Mouse (Mus musculus) macrophage (primary cell): Measurements from ENCODE around the gene R3hdm4. TPM values are rescaled to one million over a fixed set of nuclear protein-coding genes. Genes with fewer than 3 reads are reported as not detected.
"Not testable (repeated sequence)": the region's sequence is repeated elsewhere in the genome, so short reads cannot be mapped to it uniquely, and the experiment has no call there.

Experiments used
- H3K27ac ChIP-seq: fragments of 350-480 bp; formaldehyde crosslinking; 2 replicates; pipeline ENCODE4 v1.9.0; 2021
- H3K36me3 ChIP-seq: fragments of 350-480 bp; formaldehyde crosslinking; 2 replicates; pipeline ENCODE4 v1.9.0; 2021; ENCODE audit errors: inconsistent target
- H3K4me3 ChIP-seq: fragments of 350-480 bp; formaldehyde crosslinking; 2 replicates; pipeline ENCODE4 v1.9.0; 2021; ENCODE audit errors: inconsistent target
- H3K79me2 ChIP-seq: fragments of 350-480 bp; formaldehyde crosslinking; 2 replicates; pipeline ENCODE4 v1.9.0; 2021; ENCODE audit errors: inconsistent target
- WGBS: methylation state at CpG from one replicate; pipeline ENCODE4 v1.1.7; 2026; ENCODE audit warnings: inconsistent platforms; ENCODE audit not compliant: missing documents; 5-methylcytosine and 5-hydroxymethylcytosine counted together
- polyA plus RNA-seq: library from polyadenylated mRNA; stranded (reverse); fragments of 250-400 nt; gene quantifications from 3 replicates; pipeline ENCODE4 v1.2.4, GENCODE M21; 2018; ENCODE audit warnings: inconsistent platforms
- total RNA-seq, 78 experiments: library from RNA; depleted of rRNA; stranded (reverse); fragments of 250-400 nt; gene quantifications; 1 replicate in 9 of 78; 2 replicates in 24 of 78; 3 replicates in 43 of 78; 4 replicates in 2 of 78; pipeline ENCODE4 v1.2.4; 2018; ENCODE audit warnings: inconsistent platforms in 56 of 78

R3hdm4 gene
- total RNA-seq (2018; cell fraction: chromatin; rRNA removed): 10 to 100 TPM; 11.2 to 75.4 (median 41.5) TPM
- 10 to 100 TPM; 42.1 to 70.3 (median 54.8) TPM for total RNA-seq (2018; cell fraction: cytosol; rRNA removed)
- 100 to 1,000 TPM in 1 of 26 experiments, 10 to 100 TPM in 25; 26.0 to 102 (median 57.5) TPM for total RNA-seq (2018; cell fraction: nucleus; rRNA removed)
- polyA plus RNA-seq: 41.6 to 61.5 TPM (median 54.4 TPM) in 3 replicates

DNA sequence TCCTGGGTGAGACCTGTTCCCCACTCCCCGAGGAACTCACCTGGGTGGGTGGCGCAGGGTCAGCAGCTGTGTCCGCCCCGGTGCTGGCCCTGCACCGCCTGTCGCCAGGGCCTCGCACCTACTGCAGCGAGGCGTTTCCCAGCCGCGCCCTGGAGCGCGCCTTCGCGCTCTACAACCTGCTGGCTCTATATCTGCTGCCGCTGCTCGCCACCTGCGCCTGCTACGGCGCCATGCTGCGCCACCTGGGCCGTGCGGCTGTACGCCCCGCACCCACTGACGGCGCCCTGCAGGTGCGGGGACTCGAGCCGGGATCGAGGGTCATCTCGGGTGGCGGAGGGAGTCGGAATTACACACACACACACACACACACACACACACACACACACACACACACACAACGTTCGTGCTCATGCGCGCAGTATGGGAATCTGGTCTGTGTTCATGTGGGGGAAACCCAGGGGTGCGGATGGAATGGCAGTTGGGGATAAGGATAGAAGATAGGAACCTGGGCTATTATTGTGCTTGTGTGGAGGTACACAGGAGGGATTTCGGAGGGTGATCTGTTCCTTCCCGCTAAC, at the start of gene R3hdm4:
R3hdm4 (minus strand) TSS at position 251 of the 578 bp plus-strand sequence.
- no peak within 1 kb of the TSS for H3K4me3 ChIP-seq

DNA sequence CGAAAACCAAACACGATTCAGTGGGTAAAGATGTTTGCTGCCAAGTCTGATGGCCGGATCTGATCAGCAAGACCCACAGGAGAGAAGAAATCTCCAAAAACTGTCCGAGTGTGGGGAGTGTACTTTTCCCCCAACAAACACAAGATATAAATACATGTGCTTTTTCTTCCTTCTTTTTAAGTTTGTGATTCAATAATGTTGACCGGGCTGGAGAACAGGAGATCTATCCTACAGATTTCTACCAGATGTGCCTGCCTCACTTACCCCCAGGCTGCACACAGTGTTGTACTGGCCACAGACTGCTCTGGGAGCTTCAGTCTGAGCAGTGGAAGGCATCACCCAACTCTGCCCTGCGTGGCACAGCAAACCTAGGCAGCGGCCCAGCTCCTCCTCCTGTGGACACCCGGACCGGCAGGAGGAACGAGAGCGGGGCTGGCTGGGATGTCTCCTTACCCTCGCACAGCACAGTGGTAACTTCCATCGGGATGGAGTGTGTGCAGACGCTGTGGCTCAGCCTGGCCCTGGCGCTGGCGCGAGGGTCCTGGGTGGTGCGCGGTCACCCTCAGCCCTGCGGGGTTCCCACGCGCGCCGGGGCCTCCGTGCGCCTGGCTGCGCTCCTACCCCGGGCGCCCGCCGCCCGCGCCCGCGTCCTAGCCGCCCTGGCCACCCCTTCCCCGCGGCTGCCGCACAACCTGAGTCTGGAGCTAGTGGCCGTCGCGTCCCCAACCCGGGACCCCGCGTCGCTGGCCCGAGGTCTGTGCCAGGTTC, 49.6 kb upstream of the R3hdm4 start, which contains the start of gene Grin3b:
Grin3b (plus strand) TSS at position 301 of the 768 bp plus-strand sequence.
- Histone ChIP-seq H3K36me3 (peaks cover 29% of the 10 kb centered on the region), H3K4me3 (no peak within 1 kb of the TSS), H3K27ac (no peak within 1 kb of the TSS), H3K79me2 (no peaks in the 10 kb centered on the region)
- WGBS: 12% methylated on average over 45 of the region's 47 CpGs

More for the DNA sequence above, at the start of gene R3hdm4:
- Histone ChIP-seq H3K36me3 (no peaks in the 10 kb centered on the region), H3K27ac (no peak within 1 kb of the TSS), H3K79me2 (peaks cover 6% of the 10 kb centered on the region; the same call in 1 of the 2 replicates)
- 32% methylated on average over 29 of the region's 41 CpGs for WGBS

DNA sequence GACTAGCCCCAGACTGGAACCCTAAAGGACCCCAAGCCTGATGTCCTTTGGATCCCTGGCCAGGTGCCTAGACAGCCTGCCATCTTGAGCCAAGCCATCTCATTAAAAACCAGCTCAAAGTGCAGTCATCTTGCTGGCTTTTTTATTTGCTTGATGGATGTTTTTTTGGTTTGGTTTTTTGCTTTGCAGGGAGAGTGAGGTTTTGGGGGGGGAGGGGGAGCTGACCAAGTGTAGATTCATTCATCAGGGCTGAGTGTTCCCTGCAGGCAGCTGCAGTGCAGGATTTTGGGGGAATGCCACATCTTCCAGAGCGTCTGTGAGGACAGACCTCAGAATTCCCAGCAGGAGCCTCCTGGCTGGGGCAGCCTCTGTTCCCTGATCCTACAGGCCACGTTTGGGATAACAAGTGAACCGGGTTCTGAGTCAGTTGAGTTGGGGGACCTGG, 48.1 kb upstream of the R3hdm4 start:
- Histone ChIP-seq H3K79me2 (no peaks in the 10 kb centered on the region), H3K27ac (no peak overlapping the region), H3K36me3 (peaks cover 43% of the 10 kb centered on the region), H3K4me3 (no peak overlapping the region)
- WGBS: 76% methylated on average over 3 of the region's 3 CpGs

DNA sequence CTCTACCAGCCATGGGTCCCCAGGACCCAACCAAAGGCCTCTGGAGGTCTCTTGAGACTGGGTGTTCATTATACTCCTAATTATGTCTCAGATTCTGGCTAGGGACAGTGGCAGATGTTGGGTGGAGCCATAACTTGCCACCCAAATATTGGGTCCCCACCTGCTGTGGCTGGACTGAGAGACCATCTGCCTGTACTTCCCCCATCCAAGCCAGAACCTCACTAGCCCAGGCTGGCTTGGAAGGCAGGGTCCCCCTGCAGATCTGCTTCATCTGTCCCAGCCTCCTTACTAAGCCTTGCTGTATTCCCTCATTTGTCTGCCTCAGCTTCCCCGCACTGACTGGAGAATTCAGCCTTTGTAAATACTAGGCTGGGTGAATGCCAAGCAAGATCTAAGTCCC, 47.2 kb upstream of the R3hdm4 start:
- no peak overlapping the region for H3K27ac ChIP-seq
- WGBS: 92% methylated on average over 1 of the region's 1 CpGs

DNA sequence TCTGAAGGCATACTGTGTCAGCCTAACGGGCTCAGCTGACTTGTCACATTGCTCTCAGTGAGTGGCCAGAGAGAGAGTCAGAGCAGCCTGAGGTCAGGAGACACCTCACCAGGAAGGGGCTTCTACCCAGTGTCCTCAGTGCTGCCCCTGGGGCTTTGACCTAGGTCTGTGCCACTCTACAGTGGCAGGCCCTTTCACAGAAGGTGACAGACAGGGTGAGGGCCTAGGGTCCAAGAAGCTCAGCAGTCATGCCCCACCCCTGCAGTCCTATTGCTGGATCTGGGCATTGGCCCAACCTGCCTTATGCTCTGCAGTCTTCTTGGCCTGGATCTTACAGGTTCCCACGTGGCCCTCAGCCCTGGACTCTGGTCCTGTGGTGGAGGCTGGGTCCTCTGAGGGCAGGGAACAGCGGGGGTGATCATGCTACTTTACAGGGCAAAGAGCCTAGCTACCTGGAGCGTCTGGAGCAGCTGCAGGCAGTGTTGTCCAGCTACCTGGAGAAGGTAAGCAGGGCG, 45.9 kb upstream of the R3hdm4 start:
- Histone ChIP-seq H3K36me3 (peaks cover 55% of the 10 kb centered on the region), H3K27ac (no peak overlapping the region), H3K79me2 (peaks cover 14% of the 10 kb centered on the region), H3K4me3 (no peak overlapping the region)
- 97% methylated on average over 5 of the region's 5 CpGs for WGBS

More for the DNA sequence above, 47.2 kb upstream of the R3hdm4 start:
- peaks cover 48% of the 10 kb centered on the region for H3K36me3 ChIP-seq
- peaks cover 1% of the 10 kb centered on the region; the same call in 1 of the 2 replicates for H3K79me2 ChIP-seq
- H3K4me3 ChIP-seq: no peak overlapping the region

DNA sequence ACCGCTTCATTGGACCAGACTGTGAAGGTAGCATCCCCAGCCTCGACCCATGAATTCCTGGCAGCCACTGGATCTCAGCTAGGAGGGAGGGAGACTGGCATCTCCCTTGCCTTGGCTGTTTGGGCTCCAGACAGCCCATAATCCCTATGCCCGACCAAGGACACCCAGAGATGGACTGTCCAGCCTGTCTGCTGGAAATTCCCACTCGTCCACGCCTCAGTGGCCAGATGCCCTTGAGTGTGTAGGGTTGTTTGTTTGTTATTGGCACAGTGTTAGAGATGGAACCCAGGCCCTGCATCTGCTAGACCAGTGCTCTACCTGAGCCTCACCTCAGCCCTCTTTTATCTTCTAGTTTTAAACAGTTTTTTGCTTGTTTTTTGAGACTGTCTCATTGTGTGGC, 44.3 kb upstream of the R3hdm4 start:
- Histone ChIP-seq H3K36me3 (peaks cover 55% of the 10 kb centered on the region), H3K27ac (no peak overlapping the region), H3K4me3 (no peak overlapping the region), H3K79me2 (peaks cover 17% of the 10 kb centered on the region)
- WGBS: 95% methylated on average over 5 of the region's 5 CpGs

DNA sequence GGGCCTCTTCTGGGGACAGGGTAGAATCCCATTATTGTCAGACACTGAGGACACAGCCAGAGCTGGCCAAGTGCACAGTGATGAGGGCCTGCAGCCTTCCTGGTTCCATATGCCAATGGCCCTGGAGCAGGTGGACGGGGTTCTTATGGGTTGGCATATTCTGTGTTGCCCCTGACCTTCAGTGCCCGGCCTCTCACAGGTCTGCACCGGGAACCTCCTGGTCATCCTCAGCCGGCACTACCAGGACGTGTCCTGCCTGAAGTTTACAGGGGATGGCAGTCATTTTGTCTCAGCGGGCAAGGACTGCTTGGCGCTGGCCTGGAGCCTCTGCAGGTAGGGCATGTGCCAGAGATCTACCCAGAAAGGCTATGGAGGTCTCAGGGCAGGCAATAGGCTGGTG, 43.7 kb upstream of the R3hdm4 start:
- Histone ChIP-seq H3K79me2 (peaks cover 17% of the 10 kb centered on the region), H3K36me3 (peaks cover 55% of the 10 kb centered on the region), H3K4me3 (no peak overlapping the region), H3K27ac (no peak overlapping the region)
- 100% methylated on average over 4 of the region's 7 CpGs for WGBS

DNA sequence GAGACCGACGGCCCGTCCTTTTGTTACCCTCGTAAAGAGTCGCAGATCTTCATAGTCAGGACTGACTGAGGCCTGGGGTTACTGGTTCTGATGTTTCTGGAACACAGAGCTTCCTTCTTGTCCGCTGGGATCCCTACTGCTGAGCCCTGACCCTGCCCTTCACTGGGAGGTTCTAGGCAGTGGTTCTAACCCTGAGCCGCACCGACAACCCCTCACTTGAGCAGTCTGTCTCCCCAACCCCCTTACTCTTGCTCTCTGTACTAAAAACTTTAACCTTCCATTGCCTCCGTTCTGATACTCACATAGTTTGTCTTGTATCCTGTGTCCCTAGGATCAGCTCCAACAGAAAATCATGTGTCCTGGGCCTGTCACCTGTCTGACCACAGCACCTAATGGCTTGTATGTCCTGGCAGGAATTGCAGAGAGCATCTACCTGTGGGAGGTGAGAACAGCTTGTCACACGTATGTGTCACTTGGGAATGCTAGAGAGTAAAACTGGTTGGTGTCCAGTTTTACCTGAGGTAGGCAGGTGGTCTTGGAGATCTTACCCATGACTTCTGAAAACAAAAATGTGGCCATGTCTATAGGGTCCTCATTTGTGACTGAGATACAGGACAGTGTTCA, 39.8 kb upstream of the R3hdm4 start:
- Histone ChIP-seq H3K4me3 (peak overlapping the region; percentile 67), H3K27ac (peak overlapping the region; percentile 87), H3K36me3 (peaks cover 28% of the 10 kb centered on the region; the same call in 1 of the 2 replicates), H3K79me2 (peaks cover 17% of the 10 kb centered on the region)
- WGBS: 22% methylated on average over 10 of the region's 10 CpGs

DNA sequence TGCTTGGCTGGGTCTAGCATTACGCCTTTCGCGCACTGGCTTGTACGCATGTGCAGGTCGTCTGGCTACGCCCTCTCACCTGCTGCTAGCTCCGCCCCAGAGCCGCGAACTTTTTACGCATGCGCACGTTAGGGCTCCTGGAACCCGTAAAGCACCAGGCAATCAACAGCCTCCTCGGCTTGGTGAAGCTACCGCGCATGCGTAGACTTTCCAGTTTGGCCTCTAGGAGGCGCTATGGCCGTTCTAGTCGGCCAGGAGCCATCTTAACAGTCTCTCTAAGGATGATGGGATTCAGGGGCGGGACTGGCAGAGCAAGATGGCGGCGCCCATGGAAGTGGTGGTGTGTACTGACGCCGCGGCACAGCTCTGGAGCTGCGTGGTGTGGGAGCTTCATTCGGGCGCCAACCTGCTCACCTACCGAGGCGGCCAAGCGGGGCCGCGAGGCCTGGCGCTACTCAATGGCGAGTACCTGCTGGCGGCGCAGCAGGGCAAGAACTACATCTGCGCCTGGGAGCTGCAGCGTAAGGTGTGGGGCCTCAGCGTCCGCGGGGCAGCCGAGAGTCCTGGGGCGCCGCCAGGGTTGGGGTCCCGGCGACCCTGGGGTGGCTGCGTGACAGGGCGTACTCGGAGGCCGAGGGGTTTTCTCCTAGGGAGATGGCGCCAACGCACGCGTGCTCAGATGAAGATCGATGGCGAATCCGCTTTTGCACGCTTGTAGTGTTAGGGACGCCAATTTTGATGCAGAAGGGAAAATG, 39.0 kb upstream of the R3hdm4 start, which contains the start of gene Wdr18:
Wdr18 (plus strand) TSS at position 306 of the 755 bp plus-strand sequence.
- under 1% methylated on average over 61 of the region's 61 CpGs for WGBS
- Histone ChIP-seq H3K27ac (peak within 1 kb of the TSS; percentile 87), H3K79me2 (peaks cover 17% of the 10 kb centered on the region), H3K4me3 (peak within 1 kb of the TSS; percentile 67), H3K36me3 (peaks cover 20% of the 10 kb centered on the region; the same call in 1 of the 2 replicates)

DNA sequence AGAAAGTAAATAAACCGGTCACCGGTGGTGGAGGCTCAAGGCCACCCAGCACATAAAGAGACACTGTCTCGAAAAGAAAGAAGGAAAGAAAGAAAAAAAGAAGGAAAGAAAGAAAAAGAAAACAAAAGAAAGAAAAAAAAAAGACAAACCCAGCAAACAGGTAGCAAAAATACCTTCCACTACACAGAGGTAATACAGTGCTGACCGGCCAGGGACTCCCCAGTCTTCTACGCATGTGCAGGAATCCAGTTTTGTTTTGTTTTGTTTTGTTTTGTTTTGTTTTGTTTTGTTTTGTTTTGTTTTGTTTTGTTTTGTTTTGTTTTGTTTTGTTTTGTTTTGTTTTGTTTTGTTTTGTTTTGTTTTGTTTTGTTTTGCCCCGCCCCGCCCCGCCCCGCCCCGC, 38.4 kb upstream of the R3hdm4 start:
- H3K4me3 ChIP-seq, H3K27ac ChIP-seq: not testable (repeated sequence)
- Histone ChIP-seq H3K36me3 (peaks cover 14% of the 10 kb centered on the region; the same call in 1 of the 2 replicates), H3K79me2 (peaks cover 17% of the 10 kb centered on the region)
- WGBS: 53% methylated on average over 5 of the region's 10 CpGs

DNA sequence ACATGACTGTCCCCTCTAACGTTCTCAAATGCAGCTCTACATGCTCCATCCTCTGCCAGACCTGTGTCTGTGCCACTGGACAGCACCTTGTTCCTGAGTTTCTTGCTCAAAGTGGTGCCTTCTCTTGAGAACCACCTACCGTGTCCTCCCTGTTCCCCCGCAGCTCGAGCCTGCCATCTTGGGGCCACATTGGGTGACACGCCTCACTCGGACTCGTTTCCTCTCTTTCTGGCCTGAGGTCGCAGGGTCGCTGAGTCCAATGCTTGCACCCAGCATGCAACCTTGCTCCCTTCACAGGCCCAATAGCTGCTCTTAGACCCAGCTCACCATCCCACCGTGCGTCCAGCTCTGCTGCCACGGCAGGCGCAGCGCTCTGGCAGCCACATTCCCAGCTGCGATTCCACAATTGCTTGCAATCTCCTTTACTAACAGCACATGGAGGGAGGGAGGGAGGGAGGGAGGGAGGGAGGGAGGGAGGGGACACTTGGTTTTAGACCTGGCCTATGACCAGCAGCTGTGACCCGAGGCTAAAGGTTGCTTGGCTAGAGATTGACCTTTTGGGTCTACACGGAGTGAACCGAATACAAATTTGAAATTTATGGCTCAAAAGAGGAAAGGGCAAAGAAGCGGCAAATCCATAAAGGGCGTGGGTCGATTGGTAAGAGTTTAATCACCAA, 37.3 kb upstream of the R3hdm4 start:
- Histone ChIP-seq H3K79me2 (peaks cover 17% of the 10 kb centered on the region), H3K36me3 (peaks cover 7% of the 10 kb centered on the region; the same call in 1 of the 2 replicates), H3K27ac (no peak overlapping the region), H3K4me3 (no peak overlapping the region)
- WGBS: 26% methylated on average over 15 of the region's 21 CpGs

DNA sequence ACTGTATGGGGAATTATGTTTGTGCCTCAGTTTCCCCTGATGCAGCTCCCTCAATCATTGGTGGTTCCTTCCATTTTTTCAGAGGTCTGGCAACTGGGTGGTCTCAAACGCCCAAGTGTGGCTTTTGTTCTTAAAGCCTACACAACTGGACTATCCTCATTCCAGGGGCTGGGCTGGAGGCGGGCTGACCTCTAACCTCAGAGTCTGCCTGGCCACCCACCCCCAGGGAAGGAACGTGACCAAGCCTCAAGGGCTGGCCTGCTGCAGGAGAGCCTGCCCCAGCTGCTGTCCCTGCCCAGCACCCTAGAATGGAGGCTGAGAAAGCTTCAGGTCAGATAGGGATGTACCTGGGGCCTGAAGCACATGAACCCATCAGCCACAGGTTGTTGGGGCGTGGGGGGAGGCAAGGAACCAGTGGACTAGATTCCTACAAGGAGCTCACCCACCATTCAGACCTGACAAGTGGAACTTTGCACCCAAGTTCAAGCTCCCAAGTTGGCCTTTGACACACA, 35.7 kb upstream of the R3hdm4 start:
- Histone ChIP-seq H3K79me2 (0 out of 2 replicates have a peak, but pooled peaks cover under 1% of the 10 kb centered on the region), H3K27ac (no peak overlapping the region), H3K36me3 (no peaks in the 10 kb centered on the region; the same call in 1 of the 2 replicates), H3K4me3 (no peak overlapping the region)
- 96% methylated on average over 4 of the region's 4 CpGs for WGBS

DNA sequence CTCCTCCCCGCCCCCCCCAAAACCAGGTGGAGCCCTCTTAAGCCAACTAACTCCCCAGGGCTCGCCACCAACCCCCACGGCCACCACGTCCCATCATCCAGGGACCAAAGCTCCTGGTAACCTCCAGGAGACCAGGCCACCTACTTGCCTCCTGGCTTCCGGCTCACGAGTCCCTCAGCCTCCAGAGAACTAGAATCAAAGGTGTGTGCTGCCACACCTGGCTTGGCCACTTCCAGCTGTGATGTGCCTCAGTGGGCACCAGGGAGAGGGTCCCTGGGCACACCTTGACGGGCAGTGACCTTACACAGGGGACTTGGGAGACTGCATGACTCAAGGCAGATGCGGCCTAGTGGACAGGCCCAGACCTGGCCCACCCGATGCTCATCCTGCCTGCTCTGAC, 34.7 kb upstream of the R3hdm4 start:
- Histone ChIP-seq H3K27ac (no peak overlapping the region), H3K4me3 (no peak overlapping the region), H3K36me3 (peaks cover 9% of the 10 kb centered on the region; the same call in 1 of the 2 replicates), H3K79me2 (no peaks in the 10 kb centered on the region)
- 85% methylated on average over 9 of the region's 9 CpGs for WGBS
